Mouse (Mus musculus): ENCODE measurements around the gene Hpdl.

Gene Hpdl

DNA sequence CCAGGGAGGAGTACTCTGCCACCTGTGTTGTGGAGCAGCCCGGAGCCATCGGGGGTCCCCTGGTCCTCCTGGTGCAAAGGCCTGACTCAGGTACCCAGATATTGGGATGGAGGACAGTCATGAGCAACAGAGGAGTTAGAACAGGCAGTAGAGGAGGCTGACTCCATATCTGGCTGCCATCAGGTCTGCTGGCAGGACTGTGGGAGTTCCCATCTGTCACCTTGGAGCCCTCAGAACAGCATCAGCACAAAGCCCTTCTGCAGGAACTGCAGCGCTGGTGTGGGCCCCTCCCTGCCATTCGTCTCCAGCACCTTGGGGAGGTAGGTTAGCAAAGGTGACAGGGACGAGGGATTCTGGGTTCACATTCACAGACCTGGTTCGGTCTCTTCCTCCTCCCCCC, 4.0 kb downstream of the Hpdl start:
- in situ Hi-C loops (cut with MboI; ENCODE audit: low pct_unique_long_range_greater_than_20kb in 1 of 2, low sequenced_read_pairs in 2 of 2, unreplicated experiment in 1 of 2), result loop anchor here in 1 of 2 experiments (25.0 kb wide), 1 partner anchor 320 kb away; the partner anchor contains the start of genes Btbd19, Plk3 and Tctex1d4

GRCm38 (mm10) chr4:116815276-116815675, 6.2 kb downstream of the Hpdl start:
- in situ Hi-C loops (cut with MboI; ENCODE audit: low pct_unique_long_range_greater_than_20kb in 1 of 2, low sequenced_read_pairs in 2 of 2, unreplicated experiment in 1 of 2), result loop anchor here in 1 of 2 experiments (25.0 kb wide), 1 partner anchor 322 kb away; the partner anchor contains the start of genes Btbd19, Plk3 and Tctex1d4

- in situ Hi-C loops (cut with MboI; ENCODE audit: low pct_unique_long_range_greater_than_20kb in 1 of 2, low sequenced_read_pairs in 2 of 2, unreplicated experiment in 1 of 2), result loop anchor here in 1 of 2 experiments (25.0 kb wide), 1 partner anchor 326 kb away; the partner anchor contains the start of genes Btbd19, Plk3 and Tctex1d4
Measured at GRCm38 (mm10) chr4:116811012-116811411, 10.5 kb downstream of the Hpdl start.

DNA sequence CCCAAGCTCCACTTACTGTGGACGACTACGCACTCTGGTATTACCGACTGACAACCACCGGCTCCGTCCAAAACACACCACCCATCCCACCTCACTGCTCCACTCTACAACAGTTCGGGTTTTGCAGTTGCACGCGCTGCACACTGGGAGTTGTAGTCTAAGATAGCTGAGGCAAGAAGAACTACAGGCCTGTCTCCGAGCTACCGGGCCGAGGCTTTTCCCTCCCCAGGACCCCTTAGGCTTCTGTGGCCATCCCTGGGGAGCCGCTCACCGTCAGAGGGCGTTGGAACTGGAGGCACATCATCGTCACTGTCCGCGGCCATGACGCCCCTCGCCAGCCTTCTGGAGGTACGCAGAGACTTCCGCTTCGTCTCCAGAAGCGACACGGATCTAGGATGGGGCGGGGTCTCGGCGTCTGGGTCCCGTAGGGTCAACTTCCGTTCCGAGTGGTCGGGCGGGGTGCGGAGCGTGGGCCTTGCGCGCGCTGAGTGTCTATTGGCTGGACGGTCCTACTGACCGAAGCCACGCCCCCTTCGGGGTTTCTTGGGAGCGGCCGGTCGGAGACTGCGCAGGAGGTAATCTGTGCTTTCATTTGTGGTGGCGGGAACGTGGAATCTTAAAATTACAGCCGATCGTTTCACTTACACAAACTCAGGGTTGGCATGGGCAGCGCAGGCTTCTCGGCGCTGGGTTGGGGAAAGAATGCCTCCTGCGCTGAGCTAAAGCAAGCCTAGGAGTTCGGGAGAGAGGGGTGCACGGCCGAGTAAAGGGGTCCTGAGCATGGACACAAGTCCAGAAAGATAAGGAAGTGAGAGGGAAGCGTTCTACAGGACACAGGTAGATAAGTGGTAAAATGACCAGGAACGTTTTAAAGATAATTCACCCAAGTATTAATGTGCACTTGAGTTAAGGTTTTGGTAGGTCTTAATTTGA, 14.0 kb downstream of the Hpdl start, which contains the start of the genes Toe1 and Mutyh:
Toe1 (minus strand) TSS at position 444 of the 933 bp plus-strand sequence.
Mutyh (plus strand) TSS at position 527 of the 933 bp plus-strand sequence.
- in situ Hi-C loops (cut with MboI; ENCODE audit: low pct_unique_long_range_greater_than_20kb in 1 of 2, low sequenced_read_pairs in 2 of 2, unreplicated experiment in 1 of 2), result loop anchor here in 1 of 2 experiments (25.0 kb wide), 1 partner anchor 330 kb away; the partner anchor contains the start of genes Btbd19, Plk3 and Tctex1d4

DNA sequence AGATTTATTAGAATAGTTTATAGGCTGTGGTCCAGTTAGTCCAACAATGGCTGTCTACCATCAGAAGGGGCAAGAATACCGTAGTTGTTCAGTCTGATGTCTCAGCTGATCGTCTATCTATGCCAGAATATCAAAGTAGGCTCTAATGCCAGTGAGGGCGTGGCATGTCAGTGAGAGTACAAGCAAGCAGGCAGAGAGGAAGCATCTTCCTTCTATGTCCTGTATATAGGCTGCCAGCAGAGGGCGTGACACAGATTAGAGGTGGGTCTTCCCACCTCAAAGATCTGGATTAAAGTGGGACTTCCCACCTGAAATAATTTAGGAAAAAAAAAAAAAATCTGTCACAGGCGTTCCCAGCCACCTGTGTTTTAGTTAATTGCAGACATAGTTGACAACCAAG, 21.6 kb downstream of the Hpdl start:
- in situ Hi-C loops (cut with MboI; ENCODE audit: low pct_unique_long_range_greater_than_20kb in 1 of 2, low sequenced_read_pairs in 2 of 2, unreplicated experiment in 1 of 2), result loop anchor here in 1 of 2 experiments (25.0 kb wide), 1 partner anchor 337 kb away; the partner anchor contains the start of genes Btbd19, Plk3 and Tctex1d4

DNA sequence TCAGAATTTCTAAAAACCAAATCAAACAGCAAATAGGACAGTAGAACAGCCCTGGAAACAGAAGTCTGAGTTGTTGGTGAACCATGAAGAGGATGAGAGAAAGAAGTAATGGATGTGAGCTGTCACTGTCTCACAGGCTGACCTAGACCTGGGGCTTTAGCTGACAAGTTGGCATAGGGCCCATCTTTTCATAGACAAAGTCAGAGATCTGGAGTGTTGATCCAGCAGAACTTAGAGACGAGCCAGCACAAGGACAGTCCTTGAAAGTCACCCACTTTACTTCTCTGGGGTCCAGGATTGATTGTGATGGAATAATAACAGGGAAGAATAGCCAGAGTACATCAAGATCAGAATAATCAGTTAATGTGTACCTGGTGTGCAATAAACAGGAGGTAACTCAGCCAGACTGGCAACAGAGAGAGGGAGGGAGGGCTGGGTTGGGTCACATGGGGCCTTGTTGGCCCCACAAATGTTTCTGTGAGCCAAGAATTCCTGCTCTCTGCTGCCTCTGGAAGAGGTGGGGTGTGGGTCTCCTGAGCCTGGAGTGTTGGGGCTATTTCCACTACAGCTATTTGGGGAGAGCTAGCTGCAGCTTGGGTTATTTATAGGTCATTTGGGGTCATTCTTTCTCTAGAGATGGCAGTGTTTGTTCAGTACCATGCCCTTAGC, 24.9 kb downstream of the Hpdl start:
- in situ Hi-C loops (cut with MboI; ENCODE audit: low pct_unique_long_range_greater_than_20kb in 1 of 2, low sequenced_read_pairs in 2 of 2, unreplicated experiment in 1 of 2), result no loop called here

DNA sequence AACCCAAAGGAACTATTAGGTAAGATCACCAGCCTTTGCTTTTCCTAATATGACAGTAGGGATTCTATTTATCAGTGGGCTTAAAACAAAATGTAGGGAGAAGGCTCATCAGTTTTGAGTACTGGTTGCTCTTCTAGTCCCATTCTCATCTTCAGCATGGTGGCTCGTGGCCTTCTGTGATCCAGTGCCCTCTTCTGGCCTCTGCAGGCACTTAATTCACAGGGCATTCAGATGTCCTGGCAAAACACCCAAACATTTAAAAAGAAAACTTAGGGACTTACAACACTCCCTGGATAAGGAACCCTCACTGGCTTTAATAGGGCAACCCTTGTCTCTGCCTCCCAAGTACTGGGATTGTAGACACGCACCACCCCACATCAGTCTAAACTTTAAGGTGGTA, 27.2 kb downstream of the Hpdl start:
- in situ Hi-C loops (cut with MboI; ENCODE audit: low pct_unique_long_range_greater_than_20kb in 1 of 2, low sequenced_read_pairs in 2 of 2, unreplicated experiment in 1 of 2), result no loop called here

GRCm38 (mm10) chr4:116792453-116792852, 29.1 kb downstream of the Hpdl start:
- in situ Hi-C loops (cut with MboI; ENCODE audit: low pct_unique_long_range_greater_than_20kb in 1 of 2, low sequenced_read_pairs in 2 of 2, unreplicated experiment in 1 of 2), result no loop called here

- in situ Hi-C loops (cut with MboI; ENCODE audit: low pct_unique_long_range_greater_than_20kb in 1 of 2, low sequenced_read_pairs in 2 of 2, unreplicated experiment in 1 of 2), result loop anchor here (5.0 kb wide), 1 partner anchor 72 kb away; no protein-coding TSS in a partner anchor
Measured at GRCm38 (mm10) chr4:116788956-116789355, 32.6 kb downstream of the Hpdl start.

- in situ Hi-C loops (cut with MboI; ENCODE audit: low pct_unique_long_range_greater_than_20kb in 1 of 2, low sequenced_read_pairs in 2 of 2, unreplicated experiment in 1 of 2), result loop anchor here (5.0 kb wide), 1 partner anchor 71 kb away; no protein-coding TSS in a partner anchor
Measured at GRCm38 (mm10) chr4:116787985-116788760, 33.3 kb downstream of the Hpdl start.

- in situ Hi-C loops (cut with MboI; ENCODE audit: low pct_unique_long_range_greater_than_20kb in 1 of 2, low sequenced_read_pairs in 2 of 2, unreplicated experiment in 1 of 2), result loop anchor here (5.0 kb wide), 1 partner anchor 69 kb away; no protein-coding TSS in a partner anchor
Measured at GRCm38 (mm10) chr4:116786587-116786986, 34.9 kb downstream of the Hpdl start.

DNA sequence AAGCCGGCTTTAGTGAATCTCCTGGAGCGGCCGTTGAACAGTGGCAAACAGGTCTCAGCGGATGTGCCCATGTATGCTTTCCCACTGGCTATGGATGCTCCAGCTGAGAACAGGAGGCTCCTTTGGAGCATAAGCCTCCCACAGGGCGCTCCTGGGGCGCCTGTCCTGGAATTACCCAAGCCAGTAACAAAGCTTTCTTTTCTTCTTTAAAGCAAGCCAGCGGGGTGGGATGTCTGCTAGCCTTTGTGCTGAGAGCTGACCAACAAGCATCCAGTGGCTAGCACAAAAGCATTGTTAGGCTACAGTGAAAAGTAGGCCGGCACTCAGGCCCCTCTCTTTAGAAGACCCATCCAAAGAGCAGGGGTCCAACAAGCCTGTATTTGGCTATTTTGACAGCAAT, 39.3 kb downstream of the Hpdl start:
- in situ Hi-C loops (cut with MboI; ENCODE audit: low pct_unique_long_range_greater_than_20kb in 1 of 2, low sequenced_read_pairs in 2 of 2, unreplicated experiment in 1 of 2), result no loop called here

DNA sequence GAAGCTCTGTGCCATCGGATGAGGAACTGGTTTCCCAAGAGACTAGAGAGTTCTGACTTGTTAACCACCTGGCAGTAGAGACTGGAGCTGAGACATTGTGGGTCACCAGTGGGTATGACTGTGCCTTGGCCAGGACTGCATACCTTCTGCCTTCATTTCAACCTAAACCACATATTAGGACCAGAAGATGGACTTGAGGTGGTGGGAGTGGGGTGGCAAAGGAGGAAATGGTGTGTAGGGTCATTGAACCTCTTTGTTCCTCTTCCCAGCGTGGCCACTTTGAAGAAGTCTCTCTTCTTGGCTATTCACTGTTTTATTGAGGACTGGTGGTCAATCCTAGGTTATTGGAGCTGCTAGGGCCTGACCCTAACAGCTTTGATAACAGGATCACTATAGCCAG, 40.1 kb downstream of the Hpdl start:
- in situ Hi-C loops (cut with MboI; ENCODE audit: low pct_unique_long_range_greater_than_20kb in 1 of 2, low sequenced_read_pairs in 2 of 2, unreplicated experiment in 1 of 2), result no loop called here

- in situ Hi-C loops (cut with MboI; ENCODE audit: low pct_unique_long_range_greater_than_20kb in 1 of 2, low sequenced_read_pairs in 2 of 2, unreplicated experiment in 1 of 2), result no loop called here
Measured at GRCm38 (mm10) chr4:116780541-116780940, 41.0 kb downstream of the Hpdl start.

- in situ Hi-C loops (cut with MboI; ENCODE audit: low pct_unique_long_range_greater_than_20kb in 1 of 2, low sequenced_read_pairs in 2 of 2, unreplicated experiment in 1 of 2), result no loop called here
Measured at GRCm38 (mm10) chr4:116777079-116777478, 44.4 kb downstream of the Hpdl start.

- in situ Hi-C loops (cut with MboI; ENCODE audit: low pct_unique_long_range_greater_than_20kb in 1 of 2, low sequenced_read_pairs in 2 of 2, unreplicated experiment in 1 of 2), result no loop called here
Measured at GRCm38 (mm10) chr4:116776391-116776790, 45.1 kb downstream of the Hpdl start.
